Mouse (Mus musculus) spleen, adult 2 months (tissue): ENCODE results near the gene Myzap.

Experiments
- CTCF ChIP-seq: fragments of 200-500 bp; IDR thresholded peaks from 2 replicates; pipeline ENCODE4 v1.5.1; 2011; ENCODE audit warnings: mild to moderate bottlenecking, inconsistent platforms; ENCODE audit not compliant: insufficient read depth, insufficient read length, insufficient replicate concordance; ENCODE audit errors: extremely low read depth
- POLR2A ChIP-seq: fragments of 200-500 bp; IDR thresholded peaks from 2 replicates; pipeline ENCODE4 v1.6.1; 2011; ENCODE audit warnings: low read depth, low read length, inconsistent platforms

- no peak for TF ChIP-seq CTCF
- no peak for TF ChIP-seq POLR2A
These were observed 57.1 kb downstream of the Myzap start for GRCm38 (mm10) chr9:71535036-71535435.
